Mouse (Mus musculus): ENCODE data around the gene Olfml2a. TPM values are rescaled to one million over a fixed set of nuclear protein-coding genes. Genes with fewer than 3 reads are reported as not detected.

Olfml2a gene
- polyA plus RNA-seq, 1 experiment from 2014 or later: 2.7 TPM

GRCm38 (mm10) chr2:38926145-38926891 lies 5.5 kb upstream of the Olfml2a start:
- peak; percentile 95 for ATAC-seq (ENCODE audit: insufficient read depth)
- peak; percentile 99 for DNase-seq
- no peaks in the 10 kb centered on the region for H3K4me1 ChIP-seq (ENCODE audit: insufficient read depth)
- H3K9ac ChIP-seq: peak overlapping the region; percentile 59
- H3K4me3 ChIP-seq (ENCODE audit: low read depth, low read length): peak overlapping the region; percentile 83
- H3K27me3 ChIP-seq (ENCODE audit: insufficient read depth, low read length): peaks cover 21% of the 10 kb centered on the region
- H3K4me2 ChIP-seq: peak overlapping the region; percentile 71
- peak; percentile 9; the same call in 1 of the 2 replicates for TF ChIP-seq CTCF (IDR thresholded peaks at IDR 0.05; ENCODE audit: low read depth)
- 0 out of 2 replicates have a peak overlapping the region, but pooled peaks have one; percentile 43 for H3K27ac ChIP-seq (ENCODE audit: low read depth)
- WGBS: 1% methylated on average over 42 of the region's 53 CpGs
- H3K9me3 ChIP-seq (ENCODE audit: low read depth, low read length): no peaks in the 10 kb centered on the region
- H3K36me3 ChIP-seq (ENCODE audit: insufficient read depth): no peaks in the 10 kb centered on the region

GRCm38 (mm10) chr2:38927115-38927979 lies 4.4 kb upstream of the Olfml2a start, which contains the start of gene Nr6a1:
TSS of gene Nr6a1 (minus strand) at chr2:38927688.
- Histone ChIP-seq H3K27ac (ENCODE audit: low read depth) (0 out of 2 replicates have a peak within 1 kb of the TSS, but pooled peaks have one; percentile 43), H3K4me2 (peak within 1 kb of the TSS; percentile 71), H3K27me3 (ENCODE audit: insufficient read depth, low read length) (peaks cover 21% of the 10 kb centered on the region), H3K9ac (no peak within 1 kb of the TSS), H3K36me3 (ENCODE audit: insufficient read depth) (no peaks in the 10 kb centered on the region), H3K9me3 (ENCODE audit: low read depth, low read length) (no peaks in the 10 kb centered on the region), H3K4me1 (ENCODE audit: insufficient read depth) (no peaks in the 10 kb centered on the region), H3K4me3 (ENCODE audit: low read depth, low read length) (peak within 1 kb of the TSS; percentile 83)
- 6% methylated on average over 19 of the region's 19 CpGs for WGBS
- TF ChIP-seq CTCF (IDR thresholded peaks at IDR 0.05; ENCODE audit: low read depth): peak; percentile 91
- DNase-seq (peak; percentile 87), ATAC-seq (ENCODE audit: insufficient read depth) (peak; percentile 53)

GRCm38 (mm10) chr2:38930269-38930668 lies 1.5 kb upstream of the Olfml2a start:
- DNase-seq (no peak), ATAC-seq (ENCODE audit: insufficient read depth) (no peak)
- no peak overlapping the region for H3K27ac ChIP-seq (ENCODE audit: low read depth)
- 0 out of 2 replicates have a peak, but pooled peaks cover 2% of the 10 kb centered on the region for H3K27me3 ChIP-seq (ENCODE audit: insufficient read depth, low read length)
- no peak for TF ChIP-seq CTCF (IDR thresholded peaks at IDR 0.05; ENCODE audit: low read depth)
- no peak overlapping the region for H3K4me3 ChIP-seq (ENCODE audit: low read depth, low read length)
- H3K4me1 ChIP-seq (ENCODE audit: insufficient read depth): no peaks in the 10 kb centered on the region; the same call in 1 of the 2 replicates
- no peak overlapping the region for H3K9ac ChIP-seq
- 57% methylated on average over 2 of the region's 2 CpGs for WGBS
- H3K36me3 ChIP-seq (ENCODE audit: insufficient read depth): no peaks in the 10 kb centered on the region
- no peaks in the 10 kb centered on the region for H3K9me3 ChIP-seq (ENCODE audit: low read depth, low read length)
- H3K4me2 ChIP-seq: no peak overlapping the region

GRCm38 (mm10) chr2:38933931-38934330 lies 2.2 kb downstream of the Olfml2a start:
- peak; percentile 20 for DNase-seq
- Histone ChIP-seq H3K4me3 (ENCODE audit: low read depth, low read length) (no peak overlapping the region), H3K36me3 (ENCODE audit: insufficient read depth) (no peaks in the 10 kb centered on the region), H3K27me3 (ENCODE audit: insufficient read depth, low read length) (no peaks in the 10 kb centered on the region), H3K27ac (ENCODE audit: low read depth) (no peak overlapping the region), H3K9me3 (ENCODE audit: low read depth, low read length) (no peaks in the 10 kb centered on the region), H3K9ac (no peak overlapping the region), H3K4me1 (ENCODE audit: insufficient read depth) (no peaks in the 10 kb centered on the region; the same call in 1 of the 2 replicates), H3K4me2 (no peak overlapping the region)
- no peak for TF ChIP-seq CTCF (IDR thresholded peaks at IDR 0.05; ENCODE audit: low read depth)
- 22% methylated on average over 2 of the region's 2 CpGs for WGBS
- ATAC-seq (ENCODE audit: insufficient read depth): peak; percentile 27; the same call in 1 of the 2 replicates

GRCm38 (mm10) chr2:38934936-38935335 lies 3.2 kb downstream of the Olfml2a start:
- WGBS: 46% methylated on average over 5 of the region's 5 CpGs
- Histone ChIP-seq H3K4me3 (ENCODE audit: low read depth, low read length) (no peak overlapping the region), H3K27ac (ENCODE audit: low read depth) (no peak overlapping the region), H3K4me1 (ENCODE audit: insufficient read depth) (no peaks in the 10 kb centered on the region; the same call in 1 of the 2 replicates), H3K9ac (no peak overlapping the region), H3K36me3 (ENCODE audit: insufficient read depth) (no peaks in the 10 kb centered on the region), H3K9me3 (ENCODE audit: low read depth, low read length) (no peaks in the 10 kb centered on the region), H3K27me3 (ENCODE audit: insufficient read depth, low read length) (no peaks in the 10 kb centered on the region), H3K4me2 (no peak overlapping the region)
- TF ChIP-seq CTCF (IDR thresholded peaks at IDR 0.05; ENCODE audit: low read depth): no peak
- ATAC-seq (ENCODE audit: insufficient read depth) (no peak), DNase-seq (no peak)

- DNase-seq: no peak
- H3K9ac ChIP-seq: no peak overlapping the region
- H3K27ac ChIP-seq (ENCODE audit: low read depth): no peak overlapping the region
- no peak overlapping the region for H3K4me2 ChIP-seq
- no peaks in the 10 kb centered on the region for H3K36me3 ChIP-seq (ENCODE audit: insufficient read depth)
- H3K4me3 ChIP-seq (ENCODE audit: low read depth, low read length): no peak overlapping the region
- no peaks in the 10 kb centered on the region for H3K9me3 ChIP-seq (ENCODE audit: low read depth, low read length)
- no peaks in the 10 kb centered on the region for H3K27me3 ChIP-seq (ENCODE audit: insufficient read depth, low read length)
- WGBS: 67% methylated on average over 9 of the region's 9 CpGs
- H3K4me1 ChIP-seq (ENCODE audit: insufficient read depth): no peaks in the 10 kb centered on the region; the same call in 1 of the 2 replicates
- ATAC-seq (ENCODE audit: insufficient read depth): no peak
- no peak for TF ChIP-seq CTCF (IDR thresholded peaks at IDR 0.05; ENCODE audit: low read depth)
Observed at GRCm38 (mm10) chr2:38936721-38937378, 5.1 kb downstream of the Olfml2a start.
